Mouse (Mus musculus) spleen, embryonic (tissue): ENCODE measurements around the gene Chrm4.

ENCODE experiments used
- CTCF ChIA-PET: fragments of 350-600 bp; sonication (Branson Sonifier 250); formaldehyde crosslinking; loops from one replicate; lab custom pipeline; 2022; lab: Charles Lee

Chrm4 gene

GRCm38 (mm10) chr2:91922586-91923414 lies 4.2 kb upstream of the Chrm4 start:
- CTCF ChIA-PET: no interaction called here

- CTCF ChIA-PET: interaction anchor here (0.6 kb wide), 1 partner anchor 195 kb away, joined by 3 read pairs; no protein-coding TSS in a partner anchor
These were observed 3.4 kb upstream of the Chrm4 start for GRCm38 (mm10) chr2:91923415-91924337.

GRCm38 (mm10) chr2:91924726-91925125 lies 2.3 kb upstream of the Chrm4 start:
- CTCF ChIA-PET: interaction anchor here (0.6 kb wide), 1 partner anchor 170 kb away, joined by 3 read pairs; no protein-coding TSS in a partner anchor

GRCm38 (mm10) chr2:91925442-91925841 lies 1.6 kb upstream of the Chrm4 start:
- CTCF ChIA-PET: no interaction called here

- CTCF ChIA-PET: interaction anchor here (0.5 to 0.6 kb wide), 2 partner anchors 30 to 99 kb away, joined by 3 read pairs; no protein-coding TSS in a partner anchor
These were observed 931 bp downstream of the Chrm4 start for GRCm38 (mm10) chr2:91927826-91928533.

- CTCF ChIA-PET: interaction anchor here (0.5 to 1.2 kb wide), 3 partner anchors 29 to 100 kb away, joined by 3 to 27 read pairs (median 3); no protein-coding TSS in a partner anchor
These were observed 1.7 kb downstream of the Chrm4 start for GRCm38 (mm10) chr2:91928534-91929350.

GRCm38 (mm10) chr2:91929455-91929854 lies 2.4 kb downstream of the Chrm4 start:
- CTCF ChIA-PET: interaction anchor here (0.7 to 1.2 kb wide), 4 partner anchors 14 to 776 kb away, joined by 5 to 27 read pairs (median 5); no protein-coding TSS in a partner anchor

GRCm38 (mm10) chr2:91929936-91930335 lies 2.9 kb downstream of the Chrm4 start:
- CTCF ChIA-PET: interaction anchor here (0.7 to 1.2 kb wide), 4 partner anchors 13 to 776 kb away, joined by 5 to 27 read pairs (median 5); no protein-coding TSS in a partner anchor

GRCm38 (mm10) chr2:91930761-91931291 lies 3.8 kb downstream of the Chrm4 start:
- CTCF ChIA-PET: no interaction called here

GRCm38 (mm10) chr2:91931328-91932159 lies 4.5 kb downstream of the Chrm4 start:
- CTCF ChIA-PET: no interaction called here

- CTCF ChIA-PET: interaction anchor here (0.5 to 0.6 kb wide), 3 partner anchors 17 to 152 kb away, joined by 3 to 5 read pairs (median 3); no protein-coding TSS in a partner anchor
These were observed 5.2 kb downstream of the Chrm4 start, which contains the start of gene Mdk for GRCm38 (mm10) chr2:91932160-91932711. TSS of gene Mdk (minus strand) at chr2:91932297.

- CTCF ChIA-PET: interaction anchor here (0.5 to 0.6 kb wide), 3 partner anchors 17 to 153 kb away, joined by 3 to 5 read pairs (median 3); no protein-coding TSS in a partner anchor
These were observed 5.8 kb downstream of the Chrm4 start for GRCm38 (mm10) chr2:91932737-91933350.

- CTCF ChIA-PET: no interaction called here
These were observed 6.4 kb downstream of the Chrm4 start for GRCm38 (mm10) chr2:91933471-91933870.

GRCm38 (mm10) chr2:91934016-91934415 lies 7.0 kb downstream of the Chrm4 start:
- CTCF ChIA-PET: no interaction called here

- CTCF ChIA-PET: no interaction called here
These were observed 7.9 kb downstream of the Chrm4 start for GRCm38 (mm10) chr2:91934826-91935525.

- CTCF ChIA-PET: no interaction called here
These were observed 9.1 kb downstream of the Chrm4 start for GRCm38 (mm10) chr2:91936154-91936553.

- CTCF ChIA-PET: no interaction called here
These were observed 12.4 kb downstream of the Chrm4 start for GRCm38 (mm10) chr2:91939303-91939935.
